Mouse (Mus musculus): ENCODE results near the gene Hes1.

DNA sequence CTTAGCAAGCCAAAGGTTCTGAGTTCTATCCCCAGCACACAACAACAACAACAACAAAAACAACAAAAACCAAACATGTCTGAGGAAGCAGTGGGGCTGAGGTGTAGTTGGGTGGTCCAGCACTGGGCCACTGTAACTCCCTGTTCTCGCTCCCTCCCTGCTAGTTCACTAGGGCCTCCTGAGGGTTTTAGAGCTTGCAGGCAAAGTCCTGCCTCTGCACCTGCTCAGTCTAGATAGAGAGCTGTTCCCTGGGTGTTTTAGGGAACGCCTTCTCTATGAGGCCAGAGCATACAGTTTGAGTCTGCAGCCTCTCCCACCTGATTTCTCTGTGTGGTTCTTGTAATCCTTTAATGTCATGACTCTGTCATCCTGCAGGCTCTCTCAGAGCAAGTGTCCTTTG, 11.9 kb upstream of the Hes1 start:
- TF ChIP-seq POLR2A (IDR thresholded peaks at IDR 0.05; ENCODE audit: extremely low read depth, insufficient read depth, low read length) (no peak), CTCF (IDR thresholded peaks at IDR 0.05; ENCODE audit: low read depth, low read length) (no peak)

Measured in liver, adult 2 months (tissue).